Mouse (Mus musculus) ZHBTc4 (cell line): ENCODE data around the gene Dhrs7c.

ENCODE experiments used
- DNase-seq: peaks from one replicate; pipeline ENCODE4 v3.0.0-alpha.2; 2011; ENCODE audit warnings: low read depth, low spot score

Gene Dhrs7c

DNA sequence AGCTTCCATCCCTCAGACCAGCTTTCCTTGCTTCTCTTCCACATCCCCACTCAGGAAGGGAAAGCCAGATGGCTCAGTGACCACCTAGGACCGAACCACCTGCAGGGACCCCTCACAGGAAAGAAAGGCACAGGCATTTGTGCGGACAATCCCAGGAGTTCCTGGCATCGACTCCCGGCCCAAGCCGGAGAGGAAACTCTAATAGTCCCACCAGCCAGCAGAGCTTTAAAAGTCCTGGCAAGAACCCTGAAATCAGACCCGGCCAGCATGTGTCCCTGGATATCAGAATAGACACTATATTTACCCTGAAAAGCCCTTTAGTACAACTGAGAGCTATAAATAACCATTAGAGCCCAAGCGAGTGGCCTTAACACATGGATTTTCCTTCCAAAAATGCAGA is at the start of gene Dhrs7c:
Gene Dhrs7c (plus strand): TSS at position 257 of the 400 bp plus-strand sequence.
- DNase-seq = no peak

DNA sequence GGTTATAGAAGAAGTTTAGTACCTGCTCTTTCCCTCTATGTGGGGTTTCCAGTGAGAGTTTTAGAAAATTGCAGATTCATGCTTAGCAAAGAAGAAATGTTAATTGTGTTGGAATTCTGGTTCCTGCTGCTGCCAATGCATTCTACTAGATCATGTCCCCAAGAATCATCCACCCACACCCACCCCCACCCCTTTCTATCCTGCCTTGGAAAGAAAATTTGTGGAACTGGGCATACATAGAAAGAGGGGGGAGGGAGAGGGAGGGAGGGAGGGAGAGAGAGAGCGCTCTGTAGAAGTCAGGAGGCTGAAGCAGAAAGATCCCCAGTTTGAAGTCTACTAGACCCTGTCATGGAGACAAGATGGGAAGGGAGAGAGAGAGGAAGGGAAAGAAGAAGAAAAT is 41.7 kb upstream of the Dhrs7c start:
- DNase-seq = no peak

DNA sequence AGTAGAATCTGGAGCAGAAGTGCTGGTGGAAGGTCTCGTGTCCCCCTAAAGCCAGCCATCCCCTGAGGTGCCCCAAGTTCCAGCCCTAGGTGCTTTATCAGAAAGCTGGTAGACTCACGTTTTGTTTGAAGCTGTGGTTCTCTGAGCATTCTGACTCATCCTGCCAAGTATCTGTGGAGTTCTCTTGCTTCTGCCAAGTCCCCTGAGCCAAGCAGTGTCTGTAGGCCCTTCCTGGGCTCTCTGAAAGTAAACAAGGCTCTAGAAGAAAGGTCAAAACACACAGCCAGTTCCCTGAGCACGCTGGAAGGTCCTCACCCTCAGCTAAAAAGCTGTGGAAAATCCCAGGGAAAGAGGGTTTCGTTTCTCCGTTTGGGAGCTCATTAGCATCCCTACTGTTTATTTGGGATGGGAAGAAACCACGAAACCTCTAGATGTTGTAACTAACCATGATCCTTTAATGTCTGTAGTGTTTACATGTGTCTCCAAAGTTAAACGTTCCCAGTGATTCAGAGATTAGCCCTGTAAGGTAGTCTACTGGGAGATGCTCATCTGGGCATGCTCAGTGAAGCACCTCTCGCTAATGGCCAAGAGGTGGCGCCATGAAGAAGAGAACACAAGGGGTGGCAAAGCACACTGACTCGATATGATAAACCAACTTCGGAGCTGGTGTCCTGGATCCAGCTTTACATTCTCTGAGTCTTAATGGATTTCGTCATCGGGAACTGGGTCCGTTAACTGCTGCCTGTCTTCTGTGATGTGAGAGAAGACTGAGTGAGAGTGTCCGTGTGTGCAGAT is 40.4 kb upstream of the Dhrs7c start:
- peak; percentile 29 for DNase-seq

DNA sequence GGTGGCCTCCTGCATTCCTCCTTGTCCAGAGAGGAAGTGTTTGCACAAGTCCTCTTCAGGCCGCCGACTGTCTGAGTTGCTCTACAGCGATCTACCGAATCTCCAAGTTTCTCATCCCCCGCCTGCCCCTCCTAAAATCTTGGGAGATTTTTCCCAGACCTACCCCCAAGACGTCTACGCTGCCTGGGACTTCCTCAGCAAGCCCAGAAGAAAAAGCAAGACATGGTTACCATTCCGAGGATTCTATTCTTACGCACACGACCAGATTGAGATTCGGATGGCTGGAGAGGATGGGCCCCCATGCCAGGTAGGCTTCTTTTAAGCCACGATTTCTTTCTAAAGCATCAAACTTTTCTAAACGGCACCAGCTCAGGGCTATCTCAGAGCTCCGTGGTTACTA is 26.9 kb upstream of the Dhrs7c start, which contains the start of gene Glp2r:
Gene Glp2r (minus strand): TSS at position 101 of the 400 bp plus-strand sequence.
- no peak for DNase-seq

DNA sequence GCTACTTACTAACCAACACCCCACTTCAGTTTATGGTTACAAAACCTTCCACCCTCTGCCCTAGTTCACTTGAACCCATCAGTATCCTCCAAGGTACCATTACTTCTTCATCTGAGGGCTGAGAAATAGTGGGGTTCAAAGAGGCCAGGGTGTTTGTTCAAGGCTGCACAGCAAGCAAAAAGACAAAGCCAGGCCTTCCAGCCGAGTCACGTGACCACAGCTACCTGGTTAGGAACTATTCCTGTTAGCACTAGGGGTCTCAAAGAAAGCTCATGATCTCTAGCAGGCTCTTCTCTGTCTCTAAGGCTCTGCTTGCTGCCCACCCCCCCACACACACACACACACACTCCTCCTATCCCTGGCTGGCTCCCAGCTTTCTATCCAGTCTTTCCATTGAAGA is 26.3 kb upstream of the Dhrs7c start:
- DNase-seq = no peak

DNA sequence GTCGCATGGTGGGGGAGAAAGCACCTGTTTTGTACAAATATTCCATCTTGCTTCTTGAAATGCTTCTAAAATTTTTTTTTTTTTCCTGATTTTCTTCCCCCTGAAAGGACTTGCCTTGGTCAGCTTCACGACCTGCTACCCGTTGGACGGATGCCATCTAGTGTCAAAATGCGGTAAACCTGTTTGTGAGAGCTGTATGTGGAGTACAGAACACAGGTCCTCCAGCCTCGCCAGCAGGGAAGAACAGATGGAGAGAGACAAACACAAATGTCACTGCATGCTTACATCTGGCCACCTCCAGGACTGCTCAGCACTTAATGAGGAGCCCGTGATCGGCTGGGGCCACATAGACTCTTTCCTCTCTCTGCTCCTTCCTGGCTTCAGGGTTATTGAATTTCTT is 25.4 kb upstream of the Dhrs7c start:
- peak; percentile 39 for DNase-seq

DNA sequence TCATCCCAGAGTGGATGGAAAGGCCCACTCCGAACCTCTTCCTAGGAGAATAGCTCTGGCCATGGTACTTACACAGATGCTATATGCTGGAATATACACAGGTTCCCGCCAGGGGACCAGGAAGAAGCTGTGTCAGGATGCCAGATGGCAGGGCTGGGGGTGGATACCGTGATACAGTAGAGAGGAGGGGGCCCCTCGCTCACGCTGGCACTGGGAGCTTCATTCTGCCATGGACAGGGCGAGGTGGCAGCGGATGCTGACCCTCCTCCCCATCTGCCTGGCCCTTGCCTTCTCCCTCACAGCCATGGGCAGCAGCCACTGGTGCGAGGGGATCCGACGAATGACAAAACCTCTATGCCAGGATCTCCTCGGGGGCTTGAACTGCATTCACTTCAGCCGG is 23.6 kb upstream of the Dhrs7c start, which contains the start of gene Gsg1l2:
Gene Gsg1l2 (plus strand): TSS at position 230 of the 400 bp plus-strand sequence.
- DNase-seq = no peak

DNA sequence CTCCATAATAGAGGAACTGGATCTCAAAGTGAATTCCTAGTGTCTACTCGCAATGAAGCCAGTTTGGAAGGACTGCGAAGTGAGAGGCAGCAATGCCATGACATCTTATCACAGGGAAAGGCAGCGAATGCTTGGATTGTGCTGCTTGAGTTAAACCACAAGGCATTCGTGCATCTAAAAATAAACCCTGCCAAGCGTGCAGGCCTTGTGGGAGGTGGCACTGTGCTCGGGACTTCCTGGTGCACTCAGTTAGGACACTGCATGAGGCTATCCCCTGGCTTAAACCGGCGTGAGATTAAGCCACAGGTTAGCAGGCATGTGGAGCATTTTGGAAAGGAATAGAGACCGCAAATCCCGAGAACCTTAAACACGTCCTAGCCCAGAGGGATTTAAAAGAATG is 7.8 kb upstream of the Dhrs7c start:
- DNase-seq = no peak

- DNase-seq = no peak
These were observed 2.2 kb downstream of the Dhrs7c start for GRCm38 (mm10) chr11:67800130-67800723.

DNA sequence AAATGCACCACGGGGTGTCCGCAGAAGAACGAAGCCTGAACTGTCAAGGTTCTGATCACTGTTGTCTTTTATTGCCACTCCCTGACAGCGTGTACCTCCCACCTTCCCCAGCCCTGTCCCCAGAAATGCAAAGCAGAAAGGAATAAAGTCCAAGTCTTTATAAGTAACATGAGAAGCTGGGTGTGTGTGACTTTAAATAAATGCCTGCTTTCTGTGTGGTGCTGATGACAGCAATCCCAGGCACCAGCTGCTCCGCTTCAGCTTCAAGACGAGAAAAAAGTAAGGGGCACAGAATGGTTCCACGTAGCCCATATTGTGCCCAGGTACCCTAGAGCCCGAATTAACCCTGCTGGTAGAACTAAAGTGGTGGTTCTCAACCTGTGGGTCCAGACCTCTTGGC is 3.2 kb downstream of the Dhrs7c start:
- DNase-seq = no peak

DNA sequence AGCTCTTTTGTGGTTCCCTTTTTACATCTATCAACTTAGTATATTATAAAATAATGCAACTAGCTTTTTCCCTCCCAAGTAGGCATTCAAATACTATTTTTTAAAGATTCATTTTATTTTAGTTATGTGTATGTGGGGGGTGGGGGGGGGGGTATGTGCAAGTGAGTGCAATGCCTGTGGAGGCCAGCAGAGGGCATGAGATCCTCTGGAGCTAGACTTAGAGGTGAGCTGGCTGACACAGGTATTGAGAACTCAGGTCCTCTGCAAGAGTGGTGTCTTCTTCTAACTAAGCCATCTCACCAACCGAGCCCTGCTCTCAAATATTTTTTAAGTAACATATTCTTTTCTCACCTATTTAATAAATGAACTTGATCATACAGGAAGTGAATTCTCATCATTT is 7.6 kb downstream of the Dhrs7c start:
- peak; percentile 42 for DNase-seq

DNA sequence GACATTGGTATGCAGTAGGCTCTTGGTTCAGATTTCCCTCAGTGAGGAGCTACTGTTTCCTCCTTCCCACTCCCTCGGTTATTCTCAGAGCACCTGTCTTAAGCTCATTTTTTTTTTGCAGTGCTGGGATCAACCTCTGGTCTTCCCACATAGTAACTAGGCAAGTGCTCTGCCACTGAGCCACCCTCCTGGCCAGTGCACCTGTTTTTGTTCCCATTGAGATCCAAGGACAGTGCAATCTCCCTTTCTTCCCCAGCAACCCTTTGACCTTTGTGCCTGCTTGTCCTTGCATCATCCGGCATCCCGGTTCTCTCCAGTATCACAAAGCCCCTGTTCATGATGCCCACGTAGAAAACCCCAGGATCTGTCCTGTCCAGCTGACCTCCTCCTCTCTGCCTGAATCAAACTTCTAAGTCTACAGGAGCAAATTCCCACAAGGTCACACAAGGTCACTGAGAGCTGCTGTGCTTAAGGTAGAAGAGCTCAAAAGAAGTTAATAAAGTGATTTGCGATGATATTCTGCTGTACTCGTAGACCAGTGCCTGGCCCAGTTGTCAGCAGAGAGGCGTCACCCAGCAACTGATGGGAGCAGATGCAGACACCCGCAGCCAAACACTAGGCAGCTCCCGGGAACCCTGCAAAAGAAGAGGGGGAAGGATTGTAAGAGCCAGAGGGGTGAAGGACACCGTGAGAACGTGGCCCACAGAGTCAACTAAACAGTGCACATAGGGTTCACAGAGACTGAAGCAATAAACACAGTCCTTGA is 9.0 kb downstream of the Dhrs7c start:
- peak; percentile 38 for DNase-seq

- DNase-seq = no peak
These were observed 10.1 kb downstream of the Dhrs7c start for GRCm38 (mm10) chr11:67808051-67808450.

DNA sequence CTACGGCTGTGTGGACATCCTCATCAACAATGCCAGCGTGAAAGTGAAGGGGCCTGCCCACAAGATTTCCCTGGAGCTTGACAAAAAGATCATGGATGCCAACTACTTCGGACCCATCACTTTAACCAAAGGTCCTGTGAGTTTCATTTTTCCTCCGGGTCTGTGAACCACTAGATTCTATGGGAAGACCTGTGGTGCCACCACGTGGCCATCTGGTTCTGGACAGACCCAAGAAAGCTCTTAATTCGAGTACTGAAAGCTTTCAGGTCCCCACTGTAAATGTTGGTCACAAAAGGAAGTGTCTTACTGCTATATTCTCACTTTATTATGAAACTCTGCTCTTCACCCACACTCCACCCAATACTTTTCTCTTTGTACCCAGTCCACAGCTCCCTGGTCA is 13.5 kb downstream of the Dhrs7c start:
- DNase-seq = no peak

- peak; percentile 43 for DNase-seq
These were observed 21.6 kb downstream of the Dhrs7c start for GRCm38 (mm10) chr11:67819604-67820003.

DNA sequence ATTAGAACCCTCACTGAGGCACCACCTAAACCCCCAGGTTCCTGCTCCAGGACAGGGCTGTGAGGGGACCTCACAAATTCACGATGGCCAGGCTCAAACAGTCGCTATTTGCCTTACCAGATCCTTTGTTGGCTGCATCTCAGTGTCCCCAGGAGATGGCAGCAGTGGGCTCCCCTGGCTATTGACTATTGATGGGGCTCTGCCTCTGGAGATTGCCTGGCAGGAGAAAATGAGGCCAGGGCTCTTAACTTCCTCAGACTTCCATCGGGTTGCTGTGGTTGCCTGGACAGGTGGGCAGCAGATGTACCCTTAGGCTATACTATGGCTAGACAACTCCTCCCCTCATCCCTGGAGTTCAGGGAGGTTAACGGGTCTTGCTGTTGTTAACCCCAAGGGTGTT is 22.2 kb downstream of the Dhrs7c start:
- peak; percentile 61 for DNase-seq

GRCm38 (mm10) chr11:67821560-67821959 is 23.6 kb downstream of the Dhrs7c start:
- no peak for DNase-seq

DNA sequence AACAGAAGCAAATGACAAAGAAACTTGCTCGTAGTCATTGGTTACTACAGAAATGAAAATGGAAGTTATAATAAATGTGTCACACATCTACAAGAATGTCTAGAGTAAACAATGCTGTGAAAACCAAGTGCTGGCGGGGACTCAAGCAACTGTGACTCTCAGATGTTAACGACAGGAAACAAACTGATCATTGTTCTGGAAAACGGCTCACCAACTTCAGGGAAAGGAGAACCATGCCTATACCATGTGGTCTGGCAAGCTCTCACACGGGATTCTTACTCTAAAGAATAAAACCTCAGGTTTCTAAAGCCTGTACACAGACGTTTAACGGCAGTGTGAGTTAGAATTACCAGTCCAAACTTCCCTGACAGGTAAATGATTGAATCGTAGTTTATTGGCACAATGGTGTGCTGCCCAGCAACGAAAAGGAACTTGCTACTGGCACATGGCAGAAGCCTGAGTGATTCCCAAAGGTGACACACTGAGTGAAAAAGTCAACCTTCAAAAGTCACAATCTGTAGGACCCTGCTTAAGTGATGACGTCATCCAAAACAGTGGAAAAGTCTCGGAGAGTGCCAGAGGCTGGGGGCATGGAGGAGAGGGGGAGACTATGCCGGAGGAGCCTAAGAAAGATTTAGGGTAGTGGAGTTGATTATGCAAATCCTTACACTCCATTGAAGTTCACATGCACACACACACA is 30.5 kb downstream of the Dhrs7c start:
- no peak for DNase-seq

GRCm38 (mm10) chr11:67829530-67829929 is 31.5 kb downstream of the Dhrs7c start:
- DNase-seq = no peak

- DNase-seq = no peak
These were observed 33.8 kb downstream of the Dhrs7c start for GRCm38 (mm10) chr11:67831820-67832219.

DNA sequence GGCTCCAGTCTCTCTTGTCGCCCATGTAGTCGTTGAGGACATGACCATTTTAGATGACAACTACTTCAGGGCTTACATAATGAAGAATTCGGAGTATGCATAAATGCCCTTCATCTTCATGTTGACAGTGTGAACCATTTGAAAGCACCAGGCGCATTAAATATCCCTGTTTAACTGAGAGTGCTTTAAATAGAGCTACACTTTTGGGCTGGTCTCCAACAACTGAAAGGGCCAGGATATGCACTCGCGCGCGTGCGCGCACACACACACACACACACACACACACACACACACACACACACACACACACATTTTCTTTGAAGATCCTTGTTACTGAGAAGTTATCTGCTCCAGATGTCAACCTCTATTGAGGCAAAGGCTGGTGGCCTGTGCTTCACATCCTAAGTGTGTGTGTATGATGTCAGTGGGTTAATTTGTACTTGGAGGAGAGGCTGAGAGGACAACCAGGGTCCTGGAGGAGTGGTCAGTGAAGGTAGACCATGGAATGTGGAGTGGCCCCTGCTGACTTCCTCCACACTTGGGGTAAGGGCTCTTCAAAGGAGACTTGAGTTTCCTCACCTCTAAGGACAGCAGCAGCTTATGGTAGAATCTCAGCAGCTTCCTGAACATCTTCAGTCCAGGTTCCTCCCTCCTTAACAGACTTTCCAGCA is 37.6 kb downstream of the Dhrs7c start:
- no peak for DNase-seq
